Mouse (Mus musculus): Measurements from ENCODE around the gene 2410004P03Rik.
"Not testable (repeated sequence)": the region's sequence is repeated elsewhere in the genome, so short reads cannot be mapped to it uniquely, and the experiment has no call there.

2410004P03Rik gene

GRCm38 (mm10) chr12:17021125-17021524 is 9.6 kb upstream of the 2410004P03Rik start:
- DNase-seq (ENCODE audit: low read depth): not testable (repeated sequence)

- DNase-seq (ENCODE audit: low read depth): peak; percentile 82
Observed at GRCm38 (mm10) chr12:17018468-17018867, 6.9 kb upstream of the 2410004P03Rik start.

- DNase-seq (ENCODE audit: low read depth): no peak
Observed at GRCm38 (mm10) chr12:17015711-17016110, 4.2 kb upstream of the 2410004P03Rik start.

GRCm38 (mm10) chr12:17012067-17012899 is 756 bp upstream of the 2410004P03Rik start:
- DNase-seq (ENCODE audit: low read depth): no peak

- no peak for DNase-seq (ENCODE audit: low read depth)
Observed at GRCm38 (mm10) chr12:17009466-17009865, 2.1 kb downstream of the 2410004P03Rik start.

- DNase-seq (ENCODE audit: low read depth): no peak
Observed at GRCm38 (mm10) chr12:17001211-17001610, 10.3 kb downstream of the 2410004P03Rik start.

GRCm38 (mm10) chr12:17000628-17001027 is 10.9 kb downstream of the 2410004P03Rik start:
- peak; percentile 46 for DNase-seq (ENCODE audit: low read depth)

GRCm38 (mm10) chr12:16999739-17000497 is 11.6 kb downstream of the 2410004P03Rik start, which contains the start of gene Pqlc3:
Gene Pqlc3, minus strand, starts transcription at chr12:17000408.
- DNase-seq (ENCODE audit: low read depth): peak; percentile 88

- no peak for DNase-seq (ENCODE audit: low read depth)
Observed at GRCm38 (mm10) chr12:16999146-16999545, 12.4 kb downstream of the 2410004P03Rik start.

- DNase-seq (ENCODE audit: low read depth): no peak
Observed at GRCm38 (mm10) chr12:16996886-16997462, 14.6 kb downstream of the 2410004P03Rik start.

GRCm38 (mm10) chr12:16996281-16996680 is 15.2 kb downstream of the 2410004P03Rik start:
- no peak for DNase-seq (ENCODE audit: low read depth)

- no peak for DNase-seq (ENCODE audit: low read depth)
Observed at GRCm38 (mm10) chr12:16994291-16994690, 17.2 kb downstream of the 2410004P03Rik start.

GRCm38 (mm10) chr12:16992355-16992754 is 19.2 kb downstream of the 2410004P03Rik start:
- no peak for DNase-seq (ENCODE audit: low read depth)

GRCm38 (mm10) chr12:16991376-16991775 is 20.2 kb downstream of the 2410004P03Rik start:
- no peak for DNase-seq (ENCODE audit: low read depth)

- DNase-seq (ENCODE audit: low read depth): peak; percentile 28
Observed at GRCm38 (mm10) chr12:16985778-16986177, 25.7 kb downstream of the 2410004P03Rik start.

GRCm38 (mm10) chr12:16977120-16977519 is 34.4 kb downstream of the 2410004P03Rik start:
- DNase-seq (ENCODE audit: low read depth): no peak

GRCm38 (mm10) chr12:16966811-16967210 is 44.7 kb downstream of the 2410004P03Rik start:
- no peak for DNase-seq (ENCODE audit: low read depth)

- no peak for DNase-seq (ENCODE audit: low read depth)
Observed at GRCm38 (mm10) chr12:16963354-16963753, 48.2 kb downstream of the 2410004P03Rik start.

- peak; percentile 44 for DNase-seq (ENCODE audit: low read depth)
Observed at GRCm38 (mm10) chr12:16958851-16959250, 52.7 kb downstream of the 2410004P03Rik start.
